ENCODE assay signal across 31 mouse cellular contexts in genomic region chr12:95489374-95489773, GRCm38 (mm10).
A peak's percentile ranks its signal among the peaks of the same experiment; 100 is the strongest.
DNase-seq lines count a peak whose midpoint lies in the region; ATAC-seq lines count a peak whose summit lies in the region.
"Had no signal": no experiment of that assay in that cellular context is flagged by ENCODE, and none has a peak within 500 bp of the region (broad histone marks: within the 10 kb centered on the region; RNA-seq: fewer than 3 reads in every experiment).

No protein-coding gene starts in this region.

- 90% methylated on average over 2 of the region's 2 CpGs for WGBS in hindbrain, embryonic 13.5 days

- H3K4me1 ChIP-seq in hindbrain, embryonic 13.5 days (replicated peaks) = no peaks in the 10 kb centered on the region
- H3K4me1 ChIP-seq: heart, embryonic 10.5 days; heart, embryonic 15.5 days; hindbrain, embryonic 15.5 days; limb, embryonic 10.5 days; limb, embryonic 15.5 days; liver, embryonic 13.5 days; megakaryocyte, embryonic 14.5 days; midbrain, embryonic 12.5 days; neural tube, embryonic 13.5 days had no signal

- no peaks in the 10 kb centered on the region for H3K36me3 ChIP-seq in hindbrain, embryonic 13.5 days
- H3K36me3 ChIP-seq: G1E; heart, embryonic 10.5 days; heart, embryonic 15.5 days; hindbrain, embryonic 15.5 days; limb, embryonic 10.5 days; limb, embryonic 15.5 days; liver, embryonic 13.5 days; midbrain, embryonic 12.5 days; neural tube, embryonic 13.5 days had no signal

- H3K27ac ChIP-seq in hindbrain, embryonic 13.5 days = no peak overlapping the region
- H3K27ac ChIP-seq: heart, embryonic 10.5 days; heart, embryonic 15.5 days; hindbrain, embryonic 15.5 days; limb, embryonic 10.5 days; limb, embryonic 15.5 days; liver, embryonic 13.5 days; midbrain, embryonic 12.5 days; neural tube, embryonic 13.5 days had no signal

- no peaks in the 10 kb centered on the region for H3K9me3 ChIP-seq in hindbrain, embryonic 13.5 days
- H3K9me3 ChIP-seq: heart, embryonic 10.5 days; heart, embryonic 15.5 days; hindbrain, embryonic 15.5 days; limb, embryonic 10.5 days; limb, embryonic 15.5 days; liver, embryonic 13.5 days; megakaryocyte, embryonic 14.5 days; midbrain, embryonic 12.5 days; neural tube, embryonic 13.5 days had no signal

- no peak overlapping the region for H3K4me3 ChIP-seq in hindbrain, embryonic 13.5 days
- H3K4me3 ChIP-seq: heart, embryonic 10.5 days; heart, embryonic 15.5 days; hindbrain, embryonic 15.5 days; limb, embryonic 10.5 days; limb, embryonic 15.5 days; liver, embryonic 13.5 days; megakaryocyte, embryonic 14.5 days; midbrain, embryonic 12.5 days; neural tube, embryonic 13.5 days had no signal

- peak; percentile 47; the same call in 1 of the 2 replicates for ATAC-seq in frontal cortex, adult (ENCODE audit: low TSS enrichment)
- no peak for ATAC-seq in hindbrain, embryonic 13.5 days (ENCODE audit: low FRiP score)
- ATAC-seq: forebrain, embryonic 14.5 days; inflammation-experienced regulatory T-cells, adult 6 months; lung, postnatal 0 days had no signal

- no peak for DNase-seq in frontal cortex, postnatal 36 days (ENCODE audit: low spot score in 2 of 2)
- DNase-seq in 416B (ENCODE audit: low read depth) = peak; percentile 8
- DNase-seq in NIH3T3 (ENCODE audit: low read depth) = peak; percentile 46
- peak; percentile 38 for DNase-seq in skeletal muscle tissue, adult 2 months (ENCODE audit: low read depth, low spot score)
- DNase-seq in urinary bladder, postnatal 10 days (ENCODE audit: low spot score) = no peak
- DNase-seq: adrenal gland, postnatal 14 days; cerebellum, adult 8-10 months; cerebellum, postnatal 36 days; heart, postnatal 4 days; kidney, adult 18-20 months; kidney, postnatal 36 days; liver, embryonic 13.5 days; lung, adult 18-20 months; lung, postnatal 4 days; right cerebral cortex, postnatal 4 days; thymus, adult 2 months; thymus, postnatal 36 days had no signal

- no peak overlapping the region for H3K9ac ChIP-seq in hindbrain, embryonic 13.5 days
- H3K9ac ChIP-seq: heart, embryonic 15.5 days; hindbrain, embryonic 15.5 days; limb, embryonic 15.5 days; liver, embryonic 13.5 days; midbrain, embryonic 12.5 days; neural tube, embryonic 13.5 days had no signal

- H3K27me3 ChIP-seq in hindbrain, embryonic 13.5 days = no peaks in the 10 kb centered on the region
- H3K27me3 ChIP-seq: heart, embryonic 15.5 days; hindbrain, embryonic 15.5 days; limb, embryonic 15.5 days; liver, embryonic 13.5 days; megakaryocyte, embryonic 14.5 days; midbrain, embryonic 12.5 days; neural tube, embryonic 13.5 days had no signal

- no peak overlapping the region for H3K4me2 ChIP-seq in hindbrain, embryonic 13.5 days
- H3K4me2 ChIP-seq: heart, embryonic 15.5 days; hindbrain, embryonic 15.5 days; limb, embryonic 15.5 days; liver, embryonic 13.5 days; midbrain, embryonic 12.5 days; neural tube, embryonic 13.5 days had no signal

Comparison
In these comparisons a context has a peak if more than half of its experiments do, and no peak if none do; other contexts are left out.
1. DNase-seq: peak in 416B (single experiment), NIH3T3 (single experiment) and skeletal muscle tissue, adult 2 months (single experiment); none in frontal cortex, postnatal 36 days (0 of 2) and urinary bladder, postnatal 10 days (single experiment).